Mouse (Mus musculus) gastrocnemius, postnatal 10 days (tissue): ENCODE results near the gene Tmem139. TPM values are rescaled to one million over a fixed set of nuclear protein-coding genes. Genes with fewer than 3 reads are reported as not detected.

ENCODE experiments used
- DNase-seq: peaks from one replicate; pipeline ENCODE4 v3.0.0; 2021; ENCODE audit warnings: mixed read lengths
- total RNA-seq, 2 experiments: library from RNA; stranded (reverse); gene quantifications; 2 replicates each; pipeline ENCODE4 v1.2.3; 2021

Gene Tmem139
- total RNA-seq, 2 experiments from 2014 or later, result not detected

- no peak for DNase-seq
These were observed 21.2 kb downstream of the Tmem139 start for GRCm38 (mm10) chr6:42282865-42283528.

- DNase-seq, result peak; percentile 51
These were observed 24.7 kb downstream of the Tmem139 start, which contains the start of gene Clcn1 for GRCm38 (mm10) chr6:42286448-42286847. Gene Clcn1 (plus strand): TSS chr6:42286685.

GRCm38 (mm10) chr6:42287562-42287961 lies 25.8 kb downstream of the Tmem139 start:
- DNase-seq, result no peak

GRCm38 (mm10) chr6:42293327-42293726 lies 31.6 kb downstream of the Tmem139 start:
- DNase-seq, result no peak

- DNase-seq, result no peak
These were observed 33.9 kb downstream of the Tmem139 start for GRCm38 (mm10) chr6:42295549-42296094.

- no peak for DNase-seq
These were observed 37.6 kb downstream of the Tmem139 start for GRCm38 (mm10) chr6:42299362-42299761.

- DNase-seq, result no peak
These were observed 48.1 kb downstream of the Tmem139 start for GRCm38 (mm10) chr6:42309816-42310378.

GRCm38 (mm10) chr6:42310427-42311053 lies 48.8 kb downstream of the Tmem139 start:
- DNase-seq, result no peak

Other genes with a start within 250 kb of the Tmem139 start
- not detected for gene Sva, start 223.6 kb upstream of the Tmem139 start, total RNA-seq
- gene Tas2r139, start 121.0 kb upstream of the Tmem139 start, total RNA-seq, result not detected
- gene Tas2r144, start 46.6 kb upstream of the Tmem139 start, total RNA-seq, result not detected
- 10 to 100 TPM; 10.9 to 12.7 TPM for gene Gstk1, start 16.0 kb upstream of the Tmem139 start, total RNA-seq
- gene Casp2, start 3.0 kb downstream of the Tmem139 start, total RNA-seq, result 10 to 100 TPM; 10.5 to 18.3 TPM
- gene Clcn1, start 24.7 kb downstream of the Tmem139 start, total RNA-seq, result 10 to 100 TPM; 74.8 to 78.2 TPM
- 1 to 10 TPM in 1 of 2 experiments, under 1 TPM in 1; 0.85 to 1.2 TPM for gene Fam131b, start 62.7 kb downstream of the Tmem139 start, total RNA-seq
- gene Zyx, start 87.7 kb downstream of the Tmem139 start, total RNA-seq, result 10 to 100 TPM; 49.8 to 58.8 TPM
- under 1 TPM; 0.35 to 0.36 TPM for gene Epha1, start 111.3 kb downstream of the Tmem139 start, total RNA-seq
- gene Tas2r143, start 138.3 kb downstream of the Tmem139 start, total RNA-seq, result not detected
- gene Tas2r135, start 143.5 kb downstream of the Tmem139 start, total RNA-seq, result not detected
- not detected for gene Tas2r126, start 172.6 kb downstream of the Tmem139 start, total RNA-seq
- not detected for gene Olfr458, start 203.2 kb downstream of the Tmem139 start, total RNA-seq
- gene Olfr457, start 214.4 kb downstream of the Tmem139 start, total RNA-seq, result not detected
- gene Olfr456, start 225.2 kb downstream of the Tmem139 start, total RNA-seq, result not detected